ENCODE assay signal across 27 mouse cellular contexts in genomic region chr1:64423256-64423655, GRCm38 (mm10).
"Had no signal": no experiment of that assay in that cellular context is flagged by ENCODE, and none has a peak within 500 bp of the region (broad histone marks: within the 10 kb centered on the region; RNA-seq: fewer than 3 reads in every experiment).

No protein-coding gene starts in this region.

- H3K9ac ChIP-seq: heart, embryonic 12.5 days; hindbrain, embryonic 13.5 days; hindbrain, embryonic 15.5 days; kidney, embryonic 15.5 days; limb, embryonic 12.5 days; limb, embryonic 15.5 days; liver, embryonic 12.5 days; liver, embryonic 14.5 days had no signal

- DNase-seq: gastrocnemius, adult 2 months; gastrocnemius, postnatal 10 days; gastrocnemius, postnatal 25 days; heart, adult 2 months; heart, postnatal 10 days; heart, postnatal 4 days; kidney, adult 11 months; kidney, adult 2 months; kidney, adult 9 months; kidney, postnatal 14 days; kidney, postnatal 36 days; layer of hippocampus, adult 9-11 months; layer of hippocampus, postnatal 36 days; left cerebral cortex, postnatal 4 days had no signal

- H3K27me3 ChIP-seq: heart, embryonic 12.5 days; hindbrain, embryonic 13.5 days; hindbrain, embryonic 15.5 days; kidney, embryonic 15.5 days; limb, embryonic 12.5 days; limb, embryonic 15.5 days; liver, embryonic 12.5 days had no signal

- H3K4me1 ChIP-seq: heart, embryonic 10.5 days; heart, embryonic 12.5 days; hindbrain, embryonic 10.5 days; hindbrain, embryonic 13.5 days; hindbrain, embryonic 15.5 days; kidney, embryonic 15.5 days; limb, embryonic 12.5 days; limb, embryonic 15.5 days; liver, embryonic 12.5 days had no signal

- H3K9me3 ChIP-seq: heart, embryonic 12.5 days; hindbrain, embryonic 13.5 days; hindbrain, embryonic 15.5 days; kidney, embryonic 15.5 days; limb, embryonic 12.5 days; limb, embryonic 15.5 days had no signal

- H3K4me3 ChIP-seq: gastrocnemius, adult 2 months; heart, adult 2 months; heart, embryonic 10.5 days; heart, embryonic 12.5 days; hindbrain, embryonic 10.5 days; hindbrain, embryonic 13.5 days; hindbrain, embryonic 15.5 days; kidney, embryonic 15.5 days; limb, embryonic 12.5 days; limb, embryonic 15.5 days; liver, embryonic 12.5 days had no signal

- H3K36me3 ChIP-seq: heart, embryonic 10.5 days; heart, embryonic 12.5 days; hindbrain, embryonic 10.5 days; hindbrain, embryonic 13.5 days; hindbrain, embryonic 15.5 days; kidney, embryonic 15.5 days; limb, embryonic 12.5 days; limb, embryonic 15.5 days; liver, embryonic 12.5 days had no signal

- H3K4me2 ChIP-seq: heart, embryonic 12.5 days; hindbrain, embryonic 13.5 days; hindbrain, embryonic 15.5 days; kidney, embryonic 15.5 days; limb, embryonic 12.5 days; limb, embryonic 15.5 days; liver, embryonic 12.5 days had no signal

- ATAC-seq: hindbrain, postnatal 0 days; intestine, embryonic 16.5 days; liver, embryonic 12.5 days had no signal

- H3K27ac ChIP-seq: gastrocnemius, adult 2 months; heart, adult 2 months; heart, embryonic 10.5 days; hindbrain, embryonic 10.5 days; hindbrain, embryonic 13.5 days; hindbrain, embryonic 15.5 days; hindbrain, postnatal 0 days; kidney, embryonic 15.5 days; kidney, postnatal 0 days; limb, embryonic 12.5 days; limb, embryonic 15.5 days; liver, embryonic 12.5 days; liver, embryonic 14.5 days had no signal
